Mouse (Mus musculus) liver, embryonic 15.5 days (tissue): Measurements from ENCODE around the gene Olfr1414. TPM values are rescaled to one million over a fixed set of nuclear protein-coding genes. Genes with fewer than 3 reads are reported as not detected.
A peak's percentile ranks its signal among the peaks of the same experiment; 100 is the strongest.
"Not testable (repeated sequence)": the region's sequence is repeated elsewhere in the genome, so short reads cannot be mapped to it uniquely, and the experiment has no call there.

Experiments
- ATAC-seq: fragments of 200-750 bp; cut with Nextera tagmentation; 2 replicates; pipeline ENCODE4 v1.8.0; 2017; ENCODE audit warnings: moderate number of reproducible peaks, mild to moderate bottlenecking, moderate library complexity; ENCODE audit not compliant: insufficient read depth
- H3K27ac ChIP-seq: fragments of 300-500 bp; sonication (generic); replicated peaks from 2 replicates; pipeline ENCODE4 v1.5.1; 2015; ENCODE audit warnings: mild to moderate bottlenecking, inconsistent platforms
- H3K27me3 ChIP-seq: fragments of 300-500 bp; sonication (generic); 2 replicates; pipeline ENCODE4 v1.6.1; 2015; ENCODE audit warnings: mild to moderate bottlenecking, inconsistent platforms
- H3K36me3 ChIP-seq: fragments of 300-500 bp; sonication (generic); replicated peaks from 2 replicates; pipeline ENCODE4 v1.6.1; 2015; ENCODE audit warnings: moderate library complexity, mild to moderate bottlenecking, inconsistent platforms
- H3K4me1 ChIP-seq: fragments of 300-500 bp; sonication (generic); replicated peaks from 2 replicates; pipeline ENCODE4 v1.6.1; 2015; ENCODE audit warnings: inconsistent platforms
- H3K4me2 ChIP-seq: fragments of 300-500 bp; sonication (generic); 2 replicates; pipeline ENCODE4 v1.6.1; 2015; ENCODE audit warnings: moderate library complexity, mild to moderate bottlenecking, inconsistent platforms
- H3K4me3 ChIP-seq: fragments of 300-500 bp; sonication (generic); replicated peaks from 2 replicates; pipeline ENCODE4 v1.5.1; 2015; ENCODE audit warnings: mild to moderate bottlenecking, inconsistent platforms
- H3K9ac ChIP-seq: fragments of 300-500 bp; sonication (generic); 2 replicates; pipeline ENCODE4 v1.6.1; 2015; ENCODE audit warnings: moderate library complexity, mild to moderate bottlenecking, inconsistent platforms
- H3K9me3 ChIP-seq: fragments of 300-500 bp; sonication (generic); replicated peaks from 2 replicates; pipeline ENCODE4 v1.6.1; 2016; ENCODE audit warnings: inconsistent platforms
- WGBS: fragments of 180-500 bp; shearing (Covaris S2); methylation state at CpG from one replicate; pipeline ENCODE4 v1.1.7; 2015; ENCODE audit warnings: mixed read lengths; ENCODE audit not compliant: insufficient replicate concordance; 5-methylcytosine and 5-hydroxymethylcytosine counted together
- polyA plus RNA-seq: library from polyadenylated mRNA; unstranded; fragments of >200 nt; fragmentation: Nextera tagmentation; extraction: Ambion mirVana; gene quantifications from 2 replicates; pipeline ENCODE4 v1.2.1, GENCODE M21; 2015

Gene Olfr1414
- not detected in 2 replicates for polyA plus RNA-seq

DNA sequence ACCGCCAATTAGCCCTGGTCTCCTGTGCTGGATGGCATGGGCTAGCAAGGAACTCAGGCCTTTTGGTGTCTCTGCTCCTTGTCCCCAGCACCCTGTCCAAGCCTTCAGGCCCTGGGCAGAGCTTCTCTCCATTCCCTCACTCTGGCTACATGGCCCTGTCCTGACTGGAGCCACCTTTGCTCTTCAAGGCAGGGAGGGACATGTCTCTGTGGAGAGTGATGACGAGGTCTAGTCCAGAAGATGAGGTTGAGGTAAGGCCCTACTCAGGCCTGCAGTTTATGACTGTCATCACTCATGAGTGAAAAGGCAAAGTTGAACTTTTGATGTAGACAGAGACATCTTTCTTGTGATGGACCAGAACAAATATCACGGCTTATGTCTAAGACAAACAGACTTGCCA, at the start of gene Olfr1414:
Olfr1414 (minus strand) TSS at position 101 of the 400 bp plus-strand sequence.
- peaks cover 6% of the 10 kb centered on the region; the same call in 1 of the 2 replicates for H3K27me3 ChIP-seq
- no peak within 1 kb of the TSS for H3K27ac ChIP-seq
- no peak within 1 kb of the TSS for H3K4me3 ChIP-seq
- no peaks in the 10 kb centered on the region for H3K9me3 ChIP-seq
- ATAC-seq: no peak
- no peaks in the 10 kb centered on the region for H3K4me1 ChIP-seq
- no peaks in the 10 kb centered on the region for H3K36me3 ChIP-seq
- WGBS: 54% methylated on average over 3 of the region's 3 CpGs
- H3K9ac ChIP-seq: no peak within 1 kb of the TSS
- H3K4me2 ChIP-seq: no peak within 1 kb of the TSS

DNA sequence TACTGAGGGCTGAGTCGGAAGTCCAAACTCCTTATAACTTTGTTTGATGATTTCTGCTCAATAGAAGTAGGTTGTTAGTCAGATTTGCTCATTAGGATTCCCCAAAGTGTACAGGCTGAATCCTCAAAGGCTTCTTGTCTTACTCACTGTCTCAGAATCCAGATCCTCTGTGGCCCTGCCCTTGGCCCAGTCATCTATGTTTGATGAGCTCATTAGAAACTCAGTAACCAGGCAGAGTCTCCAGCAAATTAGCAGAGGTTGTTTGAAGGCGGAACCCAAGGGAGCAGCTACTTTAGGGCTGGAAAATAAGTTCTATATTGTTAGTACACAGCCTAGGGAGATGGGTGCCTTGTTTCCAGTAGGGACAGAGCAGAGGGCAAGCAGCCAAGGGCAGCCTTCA, 27.5 kb upstream of the Olfr1414 start:
- 54% methylated on average over 2 of the region's 2 CpGs for WGBS

DNA sequence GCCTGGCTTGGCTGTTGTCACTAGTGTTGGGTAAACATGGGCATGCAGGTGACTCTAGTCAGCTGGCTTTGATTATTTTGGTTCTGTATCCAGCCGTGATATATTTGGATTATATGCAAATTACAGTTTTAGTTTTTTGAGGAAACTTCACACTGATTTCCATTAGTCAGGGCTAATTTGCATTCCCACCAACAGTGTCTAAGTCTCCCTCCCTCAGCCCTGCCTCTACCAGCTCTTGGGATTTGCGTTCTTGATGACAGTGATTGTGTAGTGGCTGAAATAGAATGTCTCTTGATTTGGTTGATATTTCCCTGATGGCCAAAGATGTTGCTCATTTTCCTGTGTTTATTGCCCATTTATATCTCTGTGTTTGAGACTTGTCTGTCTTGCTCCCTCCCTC, 20.6 kb upstream of the Olfr1414 start:
- Histone ChIP-seq H3K9me3 (no peaks in the 10 kb centered on the region), H3K4me1 (no peaks in the 10 kb centered on the region), H3K27ac (no peak overlapping the region), H3K27me3 (0 out of 2 replicates have a peak, but pooled peaks cover 2% of the 10 kb centered on the region), H3K4me3 (no peak overlapping the region), H3K4me2 (no peak overlapping the region), H3K36me3 (no peaks in the 10 kb centered on the region), H3K9ac (no peak overlapping the region)
- no peak for ATAC-seq
- WGBS: 32% methylated on average over 2 of the region's 2 CpGs

More for the DNA sequence above, 27.5 kb upstream of the Olfr1414 start:
- Histone ChIP-seq H3K4me1 (no peaks in the 10 kb centered on the region), H3K9me3 (no peaks in the 10 kb centered on the region), H3K36me3 (no peaks in the 10 kb centered on the region), H3K27me3 (no peaks in the 10 kb centered on the region), H3K27ac (no peak overlapping the region), H3K4me3 (no peak overlapping the region), H3K9ac (no peak overlapping the region), H3K4me2 (no peak overlapping the region)
- ATAC-seq: no peak

DNA sequence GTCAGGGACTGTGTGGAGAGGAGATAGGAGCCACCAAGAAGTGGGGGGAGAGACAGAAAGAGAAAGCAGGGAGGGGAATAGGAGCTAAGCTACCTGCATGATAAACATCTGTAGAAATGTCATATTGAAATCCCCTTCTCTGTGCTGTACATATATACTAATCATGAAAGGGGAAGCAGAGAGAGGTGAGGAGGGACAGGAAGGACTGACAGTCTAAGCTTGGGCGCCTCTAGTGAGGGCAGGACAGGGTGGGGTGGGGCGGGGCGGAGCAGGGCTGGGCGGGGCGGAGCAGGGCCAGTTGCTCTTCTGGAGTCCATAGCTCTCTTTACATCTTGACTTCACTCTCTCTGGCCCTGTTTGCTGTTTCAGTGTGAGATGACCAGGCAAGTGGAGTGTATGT, 18.5 kb upstream of the Olfr1414 start:
- Histone ChIP-seq H3K9ac (no peak overlapping the region), H3K4me3 (no peak overlapping the region), H3K4me2 (no peak overlapping the region), H3K9me3 (no peaks in the 10 kb centered on the region), H3K4me1 (no peaks in the 10 kb centered on the region), H3K27me3 (0 out of 2 replicates have a peak, but pooled peaks cover 3% of the 10 kb centered on the region), H3K36me3 (no peaks in the 10 kb centered on the region), H3K27ac (no peak overlapping the region)
- no peak for ATAC-seq
- 18% methylated on average over 5 of the region's 5 CpGs for WGBS

DNA sequence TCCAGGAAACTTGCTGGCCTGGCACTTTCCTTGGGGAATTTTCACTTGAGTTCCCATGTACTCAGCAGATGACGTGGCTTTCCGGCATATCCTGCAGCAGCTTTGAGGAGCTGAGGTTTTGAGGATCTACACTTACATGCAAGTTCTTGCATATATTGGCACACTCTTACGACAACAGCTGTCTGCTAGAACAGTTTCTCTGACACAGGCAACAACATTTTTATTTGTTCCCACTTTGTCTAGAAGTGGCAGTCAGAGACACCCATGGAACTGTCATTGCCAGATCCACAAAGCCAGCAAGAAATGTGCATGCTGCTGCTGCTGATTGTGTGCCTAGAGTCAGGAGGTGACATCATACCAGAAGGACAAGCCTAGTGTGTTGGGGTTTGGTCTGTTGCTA, 5.3 kb upstream of the Olfr1414 start:
- no peaks in the 10 kb centered on the region for H3K4me1 ChIP-seq
- no peaks in the 10 kb centered on the region for H3K9me3 ChIP-seq
- no peaks in the 10 kb centered on the region for H3K27me3 ChIP-seq
- H3K27ac ChIP-seq: no peak overlapping the region
- H3K36me3 ChIP-seq: no peaks in the 10 kb centered on the region
- H3K4me2 ChIP-seq: no peak overlapping the region
- no peak for ATAC-seq
- WGBS: 77% methylated on average over 3 of the region's 3 CpGs
- no peak overlapping the region for H3K9ac ChIP-seq
- H3K4me3 ChIP-seq: no peak overlapping the region

DNA sequence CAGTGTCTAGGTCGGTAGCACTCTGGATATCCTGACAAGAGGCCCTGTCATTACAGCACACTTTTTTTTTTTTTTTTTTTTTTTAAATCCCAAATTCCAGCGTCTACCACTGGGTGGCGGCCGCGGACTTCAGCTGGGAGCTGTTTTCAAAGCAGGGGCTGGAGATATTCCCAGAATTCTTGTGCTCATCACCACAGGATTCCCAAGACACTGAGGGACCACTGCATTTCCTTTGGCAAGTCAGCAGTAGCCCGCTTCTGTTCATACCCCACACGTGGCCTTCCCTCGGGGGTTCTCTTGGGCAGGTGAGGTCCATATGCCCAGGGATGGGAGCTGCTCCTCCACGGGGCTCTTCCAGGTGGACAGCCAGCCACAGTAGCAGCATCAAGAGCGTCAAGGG, 2.9 kb upstream of the Olfr1414 start:
- no peaks in the 10 kb centered on the region for H3K36me3 ChIP-seq
- no peaks in the 10 kb centered on the region for H3K27me3 ChIP-seq
- H3K4me3 ChIP-seq: no peak overlapping the region
- 12% methylated on average over 10 of the region's 10 CpGs for WGBS
- H3K4me1 ChIP-seq: no peaks in the 10 kb centered on the region
- no peaks in the 10 kb centered on the region for H3K9me3 ChIP-seq
- no peak overlapping the region for H3K27ac ChIP-seq
- ATAC-seq: no peak
- no peak overlapping the region for H3K9ac ChIP-seq
- H3K4me2 ChIP-seq: no peak overlapping the region

DNA sequence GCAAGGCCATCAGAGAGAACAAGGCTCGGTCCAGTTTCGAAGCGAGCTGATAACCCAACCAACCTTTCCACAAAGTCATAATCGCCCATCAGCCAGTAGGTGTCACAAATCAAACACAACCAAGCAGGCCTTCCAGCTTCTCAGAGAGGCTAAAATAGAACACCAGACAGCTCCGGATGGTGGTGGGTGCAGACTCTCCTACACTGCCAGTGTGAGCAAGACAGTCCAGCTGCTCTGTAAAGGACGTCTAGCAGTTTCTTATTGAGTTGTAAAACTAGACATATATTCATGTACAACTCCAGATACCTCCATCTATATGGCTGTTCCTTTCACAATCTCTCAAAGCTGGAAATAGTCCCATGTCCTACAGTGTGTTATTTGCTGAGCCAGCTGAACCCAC, 585 bp upstream of the Olfr1414 start:
- no peaks in the 10 kb centered on the region for H3K9me3 ChIP-seq
- ATAC-seq: no peak
- H3K4me1 ChIP-seq: no peaks in the 10 kb centered on the region
- no peak overlapping the region for H3K27ac ChIP-seq
- H3K4me2 ChIP-seq: no peak overlapping the region
- WGBS: 59% methylated on average over 6 of the region's 6 CpGs
- no peaks in the 10 kb centered on the region for H3K36me3 ChIP-seq
- no peak overlapping the region for H3K4me3 ChIP-seq
- H3K27me3 ChIP-seq: peaks cover 6% of the 10 kb centered on the region; the same call in 1 of the 2 replicates
- H3K9ac ChIP-seq: no peak overlapping the region

DNA sequence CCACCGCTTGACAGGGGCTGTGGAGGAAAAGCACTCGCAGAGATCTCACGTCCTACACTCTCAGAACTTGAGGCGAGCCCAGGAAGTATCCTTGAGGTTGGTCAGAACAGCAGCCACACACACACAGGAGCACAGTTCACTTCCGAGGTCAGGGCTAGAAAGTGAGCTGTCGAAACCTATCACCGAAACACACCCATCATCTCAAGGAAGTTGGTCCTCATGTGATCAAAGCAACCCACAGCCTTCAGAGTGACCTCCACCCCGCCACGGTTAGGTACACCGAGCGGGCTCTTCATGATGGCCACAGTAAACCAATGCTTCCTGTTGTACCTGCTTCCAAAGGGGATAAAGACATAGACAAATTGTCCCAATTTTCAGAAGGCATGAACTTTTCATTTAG, 3.1 kb downstream of the Olfr1414 start:
- 46% methylated on average over 11 of the region's 11 CpGs for WGBS
- Histone ChIP-seq H3K36me3 (no peaks in the 10 kb centered on the region), H3K27me3 (peaks cover 6% of the 10 kb centered on the region; the same call in 1 of the 2 replicates), H3K9ac (no peak overlapping the region), H3K4me1 (no peaks in the 10 kb centered on the region), H3K9me3 (no peaks in the 10 kb centered on the region), H3K4me2 (no peak overlapping the region), H3K27ac (no peak overlapping the region), H3K4me3 (no peak overlapping the region)
- no peak for ATAC-seq

DNA sequence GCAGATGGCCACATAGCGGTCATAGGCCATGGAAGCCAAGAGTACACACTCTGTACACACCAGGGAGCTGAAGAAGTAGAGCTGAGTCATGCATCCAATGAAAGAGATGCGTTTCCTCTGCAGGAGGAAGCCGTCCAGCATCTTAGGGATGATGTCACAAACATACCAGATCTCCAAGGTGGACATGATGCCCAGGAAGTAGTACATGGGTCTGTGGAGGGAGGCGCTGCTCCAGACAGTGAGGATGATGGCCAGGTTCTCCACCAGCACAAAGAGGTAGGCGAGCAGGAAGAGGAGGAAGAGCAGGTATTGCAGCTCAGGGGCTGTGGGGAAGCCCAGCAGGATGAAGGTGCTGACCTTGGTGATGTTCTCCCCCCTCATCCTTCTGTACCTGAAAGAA, 6.8 kb downstream of the Olfr1414 start:
- ATAC-seq, H3K27me3 ChIP-seq, H3K4me3 ChIP-seq, H3K4me1 ChIP-seq, H3K9ac ChIP-seq, H3K27ac ChIP-seq, H3K36me3 ChIP-seq, H3K9me3 ChIP-seq, H3K4me2 ChIP-seq: not testable (repeated sequence)
- WGBS: 53% methylated on average over 5 of the region's 5 CpGs

DNA sequence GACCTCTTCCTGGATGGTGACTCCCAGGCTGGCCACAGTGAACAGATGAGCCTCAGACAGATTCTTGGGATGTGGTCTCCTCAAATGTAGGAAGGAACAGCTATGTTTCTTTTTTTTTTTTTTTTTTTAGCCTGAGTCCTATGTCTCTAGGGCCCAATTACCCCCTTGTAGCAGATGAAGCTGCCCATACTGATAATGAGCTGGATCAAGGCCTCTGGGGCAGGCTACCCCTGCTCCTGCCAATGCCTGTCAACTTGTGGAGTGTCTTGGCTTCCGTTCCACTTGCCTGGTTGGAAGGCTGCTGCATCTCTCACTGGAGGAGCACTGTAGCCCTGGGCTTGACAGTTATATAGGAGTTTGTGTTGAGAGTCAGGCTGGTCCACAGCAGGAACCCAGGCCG, 22.5 kb downstream of the Olfr1414 start, which contains the start of gene Olfr1415:
Olfr1415 (minus strand) TSS at position 101 of the 400 bp plus-strand sequence.
- no peak within 1 kb of the TSS for H3K9ac ChIP-seq
- H3K27me3 ChIP-seq: no peaks in the 10 kb centered on the region
- no peak within 1 kb of the TSS for H3K27ac ChIP-seq
- no peaks in the 10 kb centered on the region for H3K9me3 ChIP-seq
- WGBS: 60% methylated on average over 2 of the region's 2 CpGs
- no peak within 1 kb of the TSS for H3K4me2 ChIP-seq
- H3K4me3 ChIP-seq: no peak within 1 kb of the TSS
- ATAC-seq: no peak
- H3K36me3 ChIP-seq: no peaks in the 10 kb centered on the region
- no peaks in the 10 kb centered on the region for H3K4me1 ChIP-seq

DNA sequence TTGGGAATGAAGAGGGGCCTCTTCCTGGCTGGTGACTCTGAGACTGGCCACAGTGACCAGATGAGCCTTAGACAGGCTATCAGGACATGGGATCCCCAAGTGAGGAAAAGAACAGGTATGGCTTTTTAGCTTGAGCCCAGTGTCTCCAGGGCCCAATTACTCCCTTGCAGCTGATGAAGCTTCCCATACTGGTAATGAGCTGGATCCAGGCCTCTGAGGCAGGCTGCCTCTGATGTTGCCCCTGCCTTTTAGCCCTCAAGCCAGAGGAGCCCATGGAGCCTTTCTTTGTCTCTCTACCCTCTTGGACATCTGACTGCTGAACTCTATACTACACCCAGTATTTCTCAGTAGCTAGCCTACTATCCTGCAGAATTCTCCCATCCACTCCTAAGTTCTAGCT, 33.4 kb downstream of the Olfr1414 start, which contains the start of gene Olfr1416:
Olfr1416 (minus strand) TSS at position 101 of the 400 bp plus-strand sequence.
- H3K27me3 ChIP-seq: no peaks in the 10 kb centered on the region
- no peak within 1 kb of the TSS for H3K4me2 ChIP-seq
- no peak for ATAC-seq
- H3K27ac ChIP-seq: no peak within 1 kb of the TSS
- no peaks in the 10 kb centered on the region for H3K4me1 ChIP-seq
- no peaks in the 10 kb centered on the region for H3K36me3 ChIP-seq
- no peak within 1 kb of the TSS for H3K4me3 ChIP-seq
- no peak within 1 kb of the TSS for H3K9ac ChIP-seq
- H3K9me3 ChIP-seq: no peaks in the 10 kb centered on the region

DNA sequence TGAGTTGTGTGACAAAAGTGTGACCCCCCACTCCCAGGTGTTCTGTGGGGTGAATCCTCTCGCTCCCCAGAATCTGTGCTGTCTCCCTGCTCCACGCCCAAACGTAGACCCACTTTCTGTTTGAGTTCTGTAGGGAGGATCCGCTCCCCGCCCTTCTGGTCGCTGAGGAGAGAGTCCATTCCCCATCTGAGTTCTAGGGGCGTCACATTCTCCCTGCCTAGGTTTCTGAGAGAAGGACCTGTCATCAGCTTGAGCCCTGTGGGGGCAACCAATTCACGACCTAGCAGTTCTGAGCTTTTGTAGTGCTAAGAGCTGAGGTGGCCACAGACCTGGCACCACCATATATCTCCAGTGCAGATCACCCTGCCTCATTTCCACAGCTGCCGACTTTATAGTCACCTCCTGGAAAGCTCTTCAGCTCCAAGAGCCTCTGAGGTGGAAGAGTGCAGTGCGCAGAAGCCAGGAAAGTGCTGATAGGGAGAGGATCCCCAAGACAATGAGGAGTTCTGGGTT, 44.3 kb downstream of the Olfr1414 start:
- peak; percentile 54 for ATAC-seq
- Histone ChIP-seq H3K4me2 (peak overlapping the region; percentile 83), H3K4me1 (peaks cover 21% of the 10 kb centered on the region), H3K4me3 (peak overlapping the region; percentile 91), H3K9ac (peak overlapping the region; percentile 56), H3K27ac (peak overlapping the region; percentile 15), H3K36me3 (peaks cover 15% of the 10 kb centered on the region), H3K9me3 (no peaks in the 10 kb centered on the region), H3K27me3 (0 out of 2 replicates have a peak, but pooled peaks cover 3% of the 10 kb centered on the region)
- WGBS: 3% methylated on average over 10 of the region's 10 CpGs
